Mouse (Mus musculus) neural tube, embryonic 15.5 days (tissue): ENCODE measurements around the gene Jmjd1c. TPM values are rescaled to one million over a fixed set of nuclear protein-coding genes. Genes with fewer than 3 reads are reported as not detected.

ENCODE experiments used
- ATAC-seq: fragments of 200-750 bp; cut with Nextera tagmentation; 2 replicates; pipeline ENCODE4 v1.8.0; 2017; ENCODE audit warnings: mild to moderate bottlenecking, moderate TSS enrichment, moderate library complexity; ENCODE audit not compliant: low FRiP score
- H3K27ac ChIP-seq: fragments of 300-500 bp; sonication (generic); replicated peaks from 2 replicates; pipeline ENCODE4 v1.5.1; 2015; ENCODE audit warnings: mild to moderate bottlenecking, inconsistent platforms
- H3K27me3 ChIP-seq: fragments of 300-500 bp; sonication (generic); replicated peaks from 2 replicates; pipeline ENCODE4 v1.6.1; 2015; ENCODE audit warnings: inconsistent platforms
- H3K36me3 ChIP-seq: fragments of 300-500 bp; sonication (generic); 2 replicates; pipeline ENCODE4 v1.6.1; 2015; ENCODE audit warnings: inconsistent platforms
- H3K4me1 ChIP-seq: fragments of 300-500 bp; sonication (generic); 2 replicates; pipeline ENCODE4 v1.6.1; 2015; ENCODE audit warnings: inconsistent platforms
- H3K4me2 ChIP-seq: fragments of 300-500 bp; sonication (generic); 2 replicates; pipeline ENCODE4 v1.6.1; 2015; ENCODE audit warnings: inconsistent platforms, mild to moderate bottlenecking, moderate library complexity
- H3K4me3 ChIP-seq: fragments of 300-500 bp; sonication (generic); replicated peaks from 2 replicates; pipeline ENCODE4 v1.5.1; 2015; ENCODE audit warnings: mild to moderate bottlenecking, inconsistent platforms
- H3K9ac ChIP-seq: fragments of 300-500 bp; sonication (generic); replicated peaks from 2 replicates; pipeline ENCODE4 v1.6.1; 2015; ENCODE audit warnings: mild to moderate bottlenecking, inconsistent platforms
- H3K9me3 ChIP-seq: fragments of 300-500 bp; sonication (generic); replicated peaks from 2 replicates; pipeline ENCODE4 v1.6.1; 2016; ENCODE audit warnings: inconsistent platforms
- WGBS: fragments of 180-500 bp; shearing (Covaris S2); methylation state at CpG from one replicate; pipeline ENCODE4 v1.1.7; 2015; ENCODE audit warnings: mixed read lengths; 5-methylcytosine and 5-hydroxymethylcytosine counted together
- polyA plus RNA-seq: library from polyadenylated mRNA; unstranded; fragments of >200 nt; fragmentation: Nextera tagmentation; extraction: Ambion mirVana; gene quantifications from 2 replicates; pipeline ENCODE4 v1.2.1, GENCODE M21; 2015

Jmjd1c gene
- polyA plus RNA-seq, 1 experiment from 2014 or later: 50.7 TPM

DNA sequence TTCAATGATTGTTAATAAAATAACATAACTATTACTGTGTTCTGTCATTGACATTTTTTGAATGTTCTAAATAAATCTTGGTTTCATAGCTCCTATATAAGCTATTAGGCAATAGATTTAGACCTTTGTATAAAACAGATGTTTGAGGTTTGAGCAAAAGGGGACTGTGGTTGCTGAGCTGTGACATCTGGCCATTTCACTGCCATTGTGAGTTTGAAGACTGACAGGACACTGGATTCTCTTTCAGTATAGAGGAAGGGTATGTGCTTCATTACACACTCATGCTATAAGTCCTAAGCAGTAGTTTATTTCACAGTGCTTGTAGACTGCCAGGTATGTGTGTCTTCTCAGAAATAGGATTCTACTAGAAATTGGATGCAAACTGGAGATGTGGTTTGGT is 105.8 kb downstream of the Jmjd1c start:
- Histone ChIP-seq H3K4me2 (no peak overlapping the region), H3K36me3 (no peaks in the 10 kb centered on the region), H3K9ac (no peak overlapping the region)

DNA sequence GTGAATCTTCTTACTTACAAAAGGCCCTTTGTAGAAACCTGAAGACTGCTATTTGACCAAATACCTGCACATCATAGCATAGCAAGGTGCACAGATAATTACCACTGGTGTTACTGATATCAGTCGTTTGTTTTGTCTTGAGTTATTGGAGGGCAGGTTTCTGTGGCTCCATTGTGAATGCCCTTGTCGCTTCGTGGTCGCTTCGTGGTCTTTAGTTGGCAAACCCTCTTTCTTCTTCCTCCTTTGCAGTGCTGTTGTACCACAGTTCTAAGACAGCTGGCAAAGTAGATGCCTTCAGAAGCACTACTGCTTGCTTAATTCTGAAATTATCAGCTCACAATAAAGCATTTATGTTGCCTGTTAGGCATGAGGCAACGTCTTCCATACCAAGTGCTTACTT is 106.5 kb downstream of the Jmjd1c start:
- Histone ChIP-seq H3K36me3 (no peaks in the 10 kb centered on the region), H3K9me3 (no peaks in the 10 kb centered on the region), H3K27me3 (no peaks in the 10 kb centered on the region), H3K4me3 (no peak overlapping the region), H3K9ac (no peak overlapping the region), H3K27ac (no peak overlapping the region), H3K4me2 (no peak overlapping the region), H3K4me1 (peaks cover 10% of the 10 kb centered on the region; the same call in 1 of the 2 replicates)
- ATAC-seq: no peak
- 86% methylated on average over 6 of the region's 6 CpGs for WGBS

More for the DNA sequence above, 105.8 kb downstream of the Jmjd1c start:
- no peak for ATAC-seq
- H3K4me1 ChIP-seq: peaks cover 10% of the 10 kb centered on the region; the same call in 1 of the 2 replicates
- H3K27ac ChIP-seq: no peak overlapping the region
- no peaks in the 10 kb centered on the region for H3K27me3 ChIP-seq
- no peak overlapping the region for H3K4me3 ChIP-seq
- H3K9me3 ChIP-seq: no peaks in the 10 kb centered on the region

DNA sequence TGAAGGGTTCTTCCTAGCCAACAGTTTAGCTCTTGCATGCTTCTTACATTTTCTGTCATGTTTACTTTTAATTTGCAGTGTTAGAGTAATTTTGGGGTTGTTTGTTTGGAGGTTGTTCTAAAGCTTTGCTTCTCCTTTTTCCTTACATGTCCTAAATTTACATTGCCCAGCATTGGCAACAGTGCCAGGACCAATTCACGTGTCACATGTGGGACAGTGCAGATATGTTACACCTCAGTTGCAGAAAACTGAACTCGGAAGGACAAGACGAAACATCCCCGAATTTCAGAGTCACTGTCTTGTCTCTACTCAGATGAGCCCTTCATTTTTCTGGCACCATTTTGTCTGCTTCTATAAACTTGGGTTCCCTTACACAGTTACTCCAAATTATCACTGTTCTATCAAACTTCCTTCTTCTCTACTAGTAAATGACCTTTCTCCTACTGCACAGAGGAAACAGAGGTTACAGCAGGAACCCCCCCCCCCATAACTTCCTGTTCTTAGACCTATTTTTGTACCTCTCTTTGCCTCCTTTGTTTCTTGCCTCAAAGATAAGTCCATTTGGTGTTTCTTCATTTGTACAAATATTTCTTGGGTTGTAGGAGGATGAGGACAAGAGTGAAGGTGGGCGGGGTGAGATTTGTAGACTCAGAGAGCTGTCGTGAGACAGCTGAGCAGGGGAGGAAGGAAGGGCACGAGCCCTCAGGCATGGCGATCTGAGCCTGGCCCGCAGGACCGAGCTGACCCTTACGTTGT is 108.9 kb downstream of the Jmjd1c start:
- Histone ChIP-seq H3K36me3 (no peaks in the 10 kb centered on the region), H3K27me3 (no peaks in the 10 kb centered on the region), H3K4me1 (peaks cover 11% of the 10 kb centered on the region; the same call in 1 of the 2 replicates), H3K4me3 (no peak overlapping the region), H3K4me2 (no peak overlapping the region), H3K27ac (no peak overlapping the region), H3K9me3 (no peaks in the 10 kb centered on the region), H3K9ac (no peak overlapping the region)
- 95% methylated on average over 11 of the region's 11 CpGs for WGBS
- no peak for ATAC-seq

DNA sequence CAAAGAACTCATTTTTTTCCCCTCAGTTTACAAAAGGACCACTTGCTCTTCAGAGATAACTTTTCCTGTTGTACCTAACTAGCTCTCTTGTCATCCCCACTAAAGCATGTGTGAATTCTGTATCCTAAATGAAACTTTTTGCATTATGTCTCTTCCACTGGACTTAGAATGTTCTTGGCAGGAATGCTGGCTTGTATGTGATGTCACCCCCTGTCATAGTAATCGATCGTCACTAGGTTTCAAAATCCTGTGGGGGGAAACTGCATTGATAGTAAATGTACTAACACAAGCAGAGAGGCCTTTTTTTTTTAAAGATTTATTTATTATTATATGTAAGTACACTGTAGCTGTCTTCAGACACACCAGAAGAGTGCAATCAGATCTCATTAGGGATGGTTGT is 112.0 kb downstream of the Jmjd1c start:
- no peak for ATAC-seq
- Histone ChIP-seq H3K4me3 (no peak overlapping the region), H3K27ac (no peak overlapping the region), H3K4me1 (peaks cover 5% of the 10 kb centered on the region; the same call in 1 of the 2 replicates), H3K27me3 (no peaks in the 10 kb centered on the region), H3K9ac (no peak overlapping the region), H3K9me3 (no peaks in the 10 kb centered on the region), H3K36me3 (no peaks in the 10 kb centered on the region), H3K4me2 (no peak overlapping the region)
- 90% methylated on average over 2 of the region's 2 CpGs for WGBS

DNA sequence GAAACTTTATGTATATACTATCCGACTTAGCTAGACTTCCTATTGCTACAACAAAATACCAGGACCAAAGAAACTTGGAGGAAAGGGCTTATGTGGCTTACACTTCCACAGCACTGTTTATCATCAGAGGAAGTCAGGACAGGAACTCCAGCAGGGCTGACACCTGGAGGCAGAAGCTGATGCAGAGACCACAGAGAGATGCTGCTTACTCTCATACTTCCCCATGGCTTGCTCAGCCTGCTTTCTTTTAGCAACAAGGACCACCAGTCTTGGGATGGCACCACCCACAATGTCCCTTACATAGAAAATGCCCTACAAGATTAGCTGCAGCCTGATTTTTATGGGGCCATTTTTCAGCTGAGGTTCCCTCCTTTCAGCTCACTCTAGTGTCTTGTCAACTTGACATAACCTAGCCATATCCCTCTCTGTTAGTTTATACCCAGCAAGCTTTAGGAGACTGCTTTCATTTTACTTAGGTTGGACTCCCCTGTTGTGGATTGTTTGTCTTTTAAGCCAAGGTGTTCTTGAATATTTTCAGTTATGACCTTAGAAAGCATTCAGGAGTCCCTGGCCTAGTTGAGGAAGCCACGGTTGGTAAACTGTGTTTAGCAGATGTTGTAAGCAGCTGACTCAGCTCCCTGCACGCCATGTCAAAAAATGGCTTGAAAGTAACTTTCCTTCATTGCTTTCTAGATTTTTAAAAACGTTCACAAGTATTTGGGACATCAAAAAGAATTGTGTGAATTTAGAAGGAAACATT is 114.2 kb downstream of the Jmjd1c start:
- ATAC-seq: no peak
- no peaks in the 10 kb centered on the region for H3K27me3 ChIP-seq

DNA sequence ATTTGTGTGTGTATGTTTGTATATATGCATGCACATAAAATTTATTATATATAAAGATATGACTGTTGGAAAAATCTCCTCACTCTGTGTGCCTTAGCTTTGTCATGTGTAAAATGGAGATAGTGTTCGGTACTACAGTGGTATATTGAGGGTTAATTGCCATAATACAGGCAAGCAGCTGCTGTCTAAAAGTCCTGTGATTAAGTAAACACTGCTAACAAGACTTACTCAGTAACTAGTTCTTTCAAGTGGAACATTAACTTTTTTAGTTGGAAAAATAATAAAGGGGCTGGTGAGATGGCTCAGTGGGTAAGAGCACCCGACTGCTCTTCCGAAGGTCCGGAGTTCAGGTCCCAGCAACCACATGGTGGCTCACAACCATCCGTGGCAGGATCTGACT is 116.1 kb downstream of the Jmjd1c start:
- 96% methylated on average over 5 of the region's 5 CpGs for WGBS
- Histone ChIP-seq H3K36me3 (no peaks in the 10 kb centered on the region), H3K27me3 (no peaks in the 10 kb centered on the region), H3K4me2 (no peak overlapping the region), H3K9ac (no peak overlapping the region), H3K4me3 (no peak overlapping the region), H3K27ac (no peak overlapping the region), H3K4me1 (peaks cover 5% of the 10 kb centered on the region; the same call in 1 of the 2 replicates), H3K9me3 (no peaks in the 10 kb centered on the region)
- ATAC-seq: no peak

More for the DNA sequence above, 114.2 kb downstream of the Jmjd1c start:
- 83% methylated on average over 4 of the region's 4 CpGs for WGBS
- Histone ChIP-seq H3K9ac (no peak overlapping the region), H3K27ac (no peak overlapping the region), H3K9me3 (no peaks in the 10 kb centered on the region), H3K36me3 (no peaks in the 10 kb centered on the region), H3K4me1 (peaks cover 5% of the 10 kb centered on the region; the same call in 1 of the 2 replicates), H3K4me3 (no peak overlapping the region), H3K4me2 (no peak overlapping the region)

DNA sequence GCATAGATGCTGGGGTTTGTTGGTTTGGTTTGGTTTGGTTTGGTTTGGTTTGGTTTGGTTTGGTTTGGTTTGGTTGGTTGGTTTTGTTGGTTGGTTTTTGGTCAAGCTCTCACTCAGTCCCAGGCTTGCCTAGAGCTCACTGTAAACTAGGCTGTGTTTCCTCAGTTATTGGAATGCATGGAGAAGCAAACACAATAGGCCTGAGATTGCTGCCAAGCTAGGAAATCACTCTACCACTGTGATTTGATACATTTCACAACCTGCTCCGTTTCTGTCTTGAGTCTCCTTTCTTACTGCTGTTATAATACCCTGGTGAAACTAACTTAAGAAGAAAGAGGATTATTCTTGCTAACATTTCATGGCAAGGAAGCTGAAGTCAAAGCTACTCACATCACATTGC is 117.8 kb downstream of the Jmjd1c start:
- Histone ChIP-seq H3K4me3 (no peak overlapping the region), H3K4me1 (peaks cover 4% of the 10 kb centered on the region; the same call in 1 of the 2 replicates), H3K27me3 (no peaks in the 10 kb centered on the region), H3K9me3 (no peaks in the 10 kb centered on the region), H3K27ac (no peak overlapping the region), H3K36me3 (no peaks in the 10 kb centered on the region), H3K4me2 (no peak overlapping the region), H3K9ac (no peak overlapping the region)
- no peak for ATAC-seq
- 34% methylated on average over 1 of the region's 1 CpGs for WGBS

DNA sequence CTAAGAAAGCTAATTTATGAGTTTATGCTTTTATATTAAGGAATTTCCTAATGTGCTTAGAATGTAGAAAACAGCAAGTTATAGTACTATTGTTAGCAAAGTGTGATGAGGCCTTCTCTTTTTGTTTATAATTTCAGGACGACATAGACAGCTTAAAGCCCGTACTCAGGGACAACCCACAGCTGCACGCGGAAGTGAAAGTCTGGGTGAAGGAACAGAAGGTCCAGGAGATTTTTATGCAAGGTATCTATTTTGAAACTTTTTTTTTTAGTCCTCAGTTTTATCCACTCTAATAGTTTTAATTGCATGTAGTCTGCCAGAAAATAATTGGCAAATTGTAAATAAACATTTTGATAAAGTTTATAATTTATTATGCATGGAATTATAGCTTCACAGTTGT is 119.2 kb downstream of the Jmjd1c start:
- no peak overlapping the region for H3K4me3 ChIP-seq
- no peaks in the 10 kb centered on the region; the same call in 1 of the 2 replicates for H3K4me1 ChIP-seq
- ATAC-seq: no peak
- no peak overlapping the region for H3K27ac ChIP-seq
- WGBS: 85% methylated on average over 4 of the region's 4 CpGs
- no peaks in the 10 kb centered on the region for H3K27me3 ChIP-seq
- no peak overlapping the region for H3K9ac ChIP-seq
- H3K4me2 ChIP-seq: no peak overlapping the region
- H3K36me3 ChIP-seq: peaks cover 13% of the 10 kb centered on the region
- H3K9me3 ChIP-seq: no peaks in the 10 kb centered on the region

DNA sequence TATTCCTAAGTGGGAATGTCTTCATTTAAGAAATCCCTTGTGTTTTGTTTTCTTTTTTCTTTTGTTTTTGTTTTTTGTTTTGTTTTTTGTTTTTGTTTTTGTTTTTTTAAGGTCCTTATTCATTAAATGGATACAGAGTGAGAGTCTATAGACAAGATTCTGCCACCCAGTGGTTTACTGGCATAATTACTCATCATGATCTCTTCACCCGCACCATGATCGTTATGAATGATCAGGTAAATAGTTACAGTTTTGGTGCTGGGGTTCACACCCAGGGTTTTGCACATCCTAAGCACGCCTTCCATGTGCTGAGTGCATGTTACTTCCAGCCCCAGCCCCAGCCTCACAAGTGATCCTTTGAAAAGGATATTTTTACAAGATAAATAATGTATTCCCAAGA is 120.9 kb downstream of the Jmjd1c start:
- Histone ChIP-seq H3K4me3 (no peak overlapping the region), H3K27ac (no peak overlapping the region), H3K4me2 (no peak overlapping the region), H3K4me1 (peaks cover 6% of the 10 kb centered on the region; the same call in 1 of the 2 replicates), H3K9ac (no peak overlapping the region), H3K36me3 (peaks cover 17% of the 10 kb centered on the region), H3K27me3 (no peaks in the 10 kb centered on the region), H3K9me3 (no peaks in the 10 kb centered on the region)
- ATAC-seq: no peak
- 76% methylated on average over 3 of the region's 3 CpGs for WGBS

DNA sequence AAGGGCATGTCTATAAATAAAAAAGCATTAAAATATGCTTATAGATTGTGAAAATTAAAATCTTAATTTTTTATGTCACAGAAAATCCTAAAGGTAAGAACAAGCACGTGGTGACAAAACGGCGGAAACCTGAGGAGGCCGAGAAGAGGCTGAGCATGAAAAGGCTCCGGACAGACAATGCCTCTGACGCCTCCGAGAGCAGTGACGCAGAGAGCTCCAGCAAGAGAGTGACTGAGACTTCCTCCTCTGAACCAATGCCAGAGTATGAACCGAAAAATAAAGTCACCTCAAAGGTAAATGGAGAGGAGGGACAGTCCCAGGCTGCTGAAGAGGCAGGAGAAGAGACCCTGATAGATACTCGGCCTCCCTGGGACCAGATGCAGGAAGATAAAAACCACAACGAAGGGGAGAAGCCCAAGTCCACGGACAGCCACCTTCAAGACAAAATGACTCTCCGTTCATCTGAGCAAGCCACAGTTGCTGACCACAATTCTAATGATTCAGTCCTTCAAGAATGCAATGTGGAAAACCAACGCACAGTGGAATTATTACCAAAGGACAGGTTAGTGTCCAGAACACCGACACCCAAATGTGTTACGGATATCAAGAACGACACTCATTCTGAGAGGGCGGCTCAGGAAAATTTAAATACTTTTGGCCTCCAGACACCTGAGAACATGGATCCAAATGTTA is 123.1 kb downstream of the Jmjd1c start:
- 93% methylated on average over 18 of the region's 18 CpGs for WGBS
- H3K4me3 ChIP-seq: no peak overlapping the region
- no peak for ATAC-seq

DNA sequence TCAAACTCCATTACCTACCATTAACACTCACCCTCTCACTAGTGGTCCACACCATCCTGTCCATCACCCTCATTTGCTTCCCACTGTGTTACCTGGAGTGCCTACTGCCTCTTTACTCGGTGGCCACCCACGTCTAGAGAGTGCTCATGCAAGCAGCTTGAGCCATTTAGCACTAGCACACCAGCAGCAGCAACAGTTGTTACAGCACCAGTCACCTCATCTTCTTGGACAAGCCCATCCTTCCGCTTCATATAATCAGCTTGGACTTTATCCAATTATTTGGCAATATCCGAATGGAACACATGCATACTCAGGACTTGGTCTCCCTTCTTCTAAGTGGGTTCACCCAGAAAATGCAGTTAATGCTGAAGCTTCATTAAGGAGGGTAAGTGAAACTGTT is 124.3 kb downstream of the Jmjd1c start:
- Histone ChIP-seq H3K9me3 (no peaks in the 10 kb centered on the region), H3K4me1 (peaks cover 6% of the 10 kb centered on the region; the same call in 1 of the 2 replicates), H3K4me2 (no peak overlapping the region), H3K36me3 (peaks cover 28% of the 10 kb centered on the region), H3K9ac (no peak overlapping the region), H3K4me3 (no peak overlapping the region), H3K27ac (no peak overlapping the region), H3K27me3 (no peaks in the 10 kb centered on the region)
- no peak for ATAC-seq
- 83% methylated on average over 4 of the region's 4 CpGs for WGBS

More for the DNA sequence above, 123.1 kb downstream of the Jmjd1c start:
- Histone ChIP-seq H3K4me2 (no peak overlapping the region), H3K27ac (no peak overlapping the region), H3K36me3 (peaks cover 20% of the 10 kb centered on the region), H3K9me3 (no peaks in the 10 kb centered on the region), H3K27me3 (no peaks in the 10 kb centered on the region), H3K4me1 (peaks cover 6% of the 10 kb centered on the region; the same call in 1 of the 2 replicates), H3K9ac (no peak overlapping the region)
